Mouse (Mus musculus): Measurements from ENCODE around the gene Pde1c.

GRCm38 (mm10) chr6:56035054-56035453 lies 533.8 kb downstream of the Pde1c start:
- no peak for TF ChIP-seq GATA1 (IDR thresholded peaks at IDR 0.05; ENCODE audit: low read length)
- no peak for TF ChIP-seq TAL1 (IDR thresholded peaks at IDR 0.05; ENCODE audit: low read length)
